Mouse (Mus musculus) heart, adult 2 months (tissue): ENCODE results near the gene Urgcp. TPM values are rescaled to one million over a fixed set of nuclear protein-coding genes. Genes with fewer than 3 reads are reported as not detected.

Experiments
- DNase-seq, 2 experiments: peaks; one replicate each; pipeline ENCODE4 v3.0.0; 2021
- H3K27ac ChIP-seq: fragments of 200-600 bp; 2 replicates; pipeline ENCODE4 v1.8.1; 2022
- H3K27me3 ChIP-seq: fragments of 200-500 bp; 2 replicates; pipeline ENCODE4 v1.6.1; 2012; ENCODE audit warnings: mild to moderate bottlenecking, low read length, inconsistent platforms, mixed read lengths; ENCODE audit not compliant: control insufficient read depth, insufficient read depth
- H3K36me3 ChIP-seq: fragments of 200-500 bp; 2 replicates; pipeline ENCODE4 v1.6.1; 2012; ENCODE audit warnings: low read length, inconsistent platforms; ENCODE audit not compliant: control insufficient read depth, insufficient read depth
- H3K4me1 ChIP-seq: fragments of 200-500 bp; 2 replicates; pipeline ENCODE4 v1.6.1; 2011; ENCODE audit warnings: low read length; ENCODE audit not compliant: control insufficient read depth, insufficient read depth
- H3K4me3 ChIP-seq: fragments of 200-600 bp; 2 replicates; pipeline ENCODE4 v1.8.1; 2022
- H3K79me2 ChIP-seq: fragments of 200-500 bp; replicated peaks from 2 replicates; pipeline ENCODE4 v1.6.1; 2012; ENCODE audit warnings: mild to moderate bottlenecking, inconsistent platforms, low read length, moderate library complexity, mixed read lengths; ENCODE audit not compliant: control insufficient read depth, insufficient read depth
- H3K9ac ChIP-seq: fragments of 200-500 bp; 2 replicates; pipeline ENCODE4 v1.6.1; 2012; ENCODE audit warnings: low read depth, mild to moderate bottlenecking, control low read depth, inconsistent platforms, low read length, mixed read lengths
- CTCF ChIP-seq: fragments of 200-600 bp; IDR thresholded peaks from 2 replicates; pipeline ENCODE4 v1.8.1; 2022; ENCODE audit warnings: antibody characterized with exemption, mild to moderate bottlenecking, moderate library complexity
- EP300 ChIP-seq: fragments of 200-500 bp; IDR thresholded peaks from 2 replicates; pipeline ENCODE4 v1.6.1; 2011; ENCODE audit warnings: low read depth, low read length, control low read depth; ENCODE audit not compliant: insufficient read depth
- POLR2A ChIP-seq: fragments of 200-500 bp; IDR thresholded peaks from 2 replicates; pipeline ENCODE4 v1.6.1; 2011; ENCODE audit warnings: mild to moderate bottlenecking, low read depth, low read length, control low read depth; ENCODE audit not compliant: insufficient read depth
- WGBS: fragments of 180-500 bp; shearing (Covaris S2); methylation state at CpG from one replicate; pipeline ENCODE4 v1.1.7; 2018; 5-methylcytosine and 5-hydroxymethylcytosine counted together
- intact Hi-C: fragments of 180-260 bp; cut with DNase I; formaldehyde crosslinking; loops from one replicate; pipeline ENCODE4 v1.15.1; 2025
- polyA plus RNA-seq: library from polyadenylated mRNA; depleted of rRNA; stranded (reverse); fragments of >200 nt; gene quantifications from 2 replicates; pipeline ENCODE4 v1.2.3, GENCODE M21; 2012
- total RNA-seq, 2 experiments: library from RNA; stranded (reverse); gene quantifications; 2 replicates each; pipeline ENCODE4 v1.2.3; 2021

Gene Urgcp
- total and polyA plus RNA-seq, 3 experiments = 26.1 to 69.8 (median 58.5) TPM

DNA sequence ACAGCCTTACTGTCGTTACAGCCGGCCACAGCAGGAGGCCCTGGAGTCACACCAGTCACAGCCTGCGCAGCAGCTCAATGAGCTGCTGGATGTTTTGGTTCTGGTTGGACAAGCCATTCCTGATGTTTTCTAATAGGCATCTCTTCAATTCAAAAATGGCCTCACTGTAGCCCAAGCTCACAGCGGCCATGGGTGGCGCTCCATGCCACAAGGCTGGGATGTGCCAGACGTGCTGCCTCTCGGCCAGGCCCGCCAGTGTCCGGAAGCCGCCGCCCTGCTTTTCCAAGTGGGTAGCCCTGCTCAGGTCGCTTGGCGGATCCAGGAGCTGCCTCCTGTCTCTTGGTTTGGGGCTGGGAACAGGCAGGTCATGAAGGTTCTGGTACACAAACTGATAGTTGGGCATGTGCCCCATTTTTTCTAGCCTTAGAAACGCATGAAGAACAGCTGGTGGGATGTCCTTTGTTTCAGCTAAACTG is 46.5 kb downstream of the Urgcp start, which contains the start of gene Mrps24:
Gene Mrps24 (minus strand): TSS at position 51 of the 476 bp plus-strand sequence.
- H3K4me1 ChIP-seq = 0 out of 2 replicates have a peak, but pooled peaks cover 3% of the 10 kb centered on the region
- no peak within 1 kb of the TSS for H3K4me3 ChIP-seq
- H3K36me3 ChIP-seq = no peaks in the 10 kb centered on the region
- H3K79me2 ChIP-seq = no peaks in the 10 kb centered on the region
- TF ChIP-seq POLR2A (no peak), EP300 (no peak), CTCF (no peak)
- no peak for DNase-seq
- intact Hi-C loops = no loop called here
- H3K9ac ChIP-seq = no peak within 1 kb of the TSS
- WGBS = 84% methylated on average over 14 of the region's 14 CpGs
- H3K27ac ChIP-seq = peak within 1 kb of the TSS; percentile 37; the same call in 1 of the 2 replicates
- no peaks in the 10 kb centered on the region for H3K27me3 ChIP-seq

DNA sequence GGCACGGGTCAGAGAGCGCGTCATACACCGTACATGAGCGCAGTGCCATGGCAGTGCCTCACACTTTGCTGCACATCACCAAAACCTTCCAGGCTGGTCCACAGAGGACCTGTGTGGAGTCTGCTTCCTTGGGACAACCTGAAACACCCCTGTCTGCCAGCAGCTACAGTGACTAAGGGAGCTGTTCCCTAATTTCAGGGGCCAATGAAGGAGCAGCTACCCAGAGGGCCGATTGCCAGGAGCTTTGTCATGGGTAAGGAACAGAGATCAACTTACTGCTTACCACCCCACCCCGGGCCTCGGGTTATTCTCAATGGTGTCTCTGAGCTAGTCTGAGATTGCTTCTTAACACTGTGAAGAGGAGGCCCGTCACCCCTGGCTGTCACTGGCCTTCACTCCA is 47.0 kb downstream of the Urgcp start:
- intact Hi-C loops = no loop called here
- H3K36me3 ChIP-seq = no peaks in the 10 kb centered on the region
- DNase-seq = no peak

DNA sequence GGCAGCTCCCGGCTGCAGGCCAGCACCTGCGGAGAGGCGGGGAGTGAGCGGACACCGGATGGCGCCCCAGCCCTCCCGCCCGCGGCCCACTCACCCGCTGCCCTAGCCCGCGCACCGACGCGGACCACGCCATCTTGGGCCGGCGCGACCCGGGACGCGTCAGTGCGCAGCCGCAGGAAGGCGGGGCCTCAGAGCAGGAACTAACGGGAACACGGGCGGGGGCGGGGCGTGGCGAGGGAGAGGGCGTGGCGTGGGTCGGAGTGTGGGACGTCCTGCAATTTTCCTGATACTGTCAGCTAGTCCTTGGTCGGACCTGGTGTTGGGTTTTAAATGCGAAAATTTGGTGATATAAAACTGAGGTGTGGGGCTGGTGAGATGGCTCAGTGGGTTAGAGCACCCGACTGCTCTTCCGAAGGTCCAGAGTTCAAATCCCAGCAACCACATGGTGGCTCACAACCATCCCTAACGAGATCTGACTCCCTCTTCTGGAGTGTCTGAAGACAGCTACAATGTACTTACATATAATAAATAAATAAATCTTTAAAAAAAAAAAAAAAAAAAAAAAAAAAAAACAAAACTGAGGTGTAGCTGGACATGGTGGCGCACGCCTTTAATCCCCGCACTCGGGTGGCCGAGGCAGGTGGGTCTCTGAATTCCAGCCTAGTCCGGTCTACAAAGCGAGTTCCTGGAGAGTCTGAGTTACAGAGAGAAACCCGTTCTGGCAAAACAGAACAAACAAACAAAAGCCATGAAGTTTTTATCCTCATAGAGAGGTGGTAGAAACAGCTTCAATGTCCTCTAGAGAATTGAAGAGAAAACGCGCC is 54.4 kb downstream of the Urgcp start:
- Histone ChIP-seq H3K27ac (peak overlapping the region; percentile 88), H3K79me2 (0 out of 2 replicates have a peak, but pooled peaks cover 2% of the 10 kb centered on the region), H3K9ac (peak overlapping the region; percentile 86), H3K27me3 (no peaks in the 10 kb centered on the region), H3K4me3 (peak overlapping the region; percentile 100), H3K36me3 (no peaks in the 10 kb centered on the region), H3K4me1 (peaks cover 5% of the 10 kb centered on the region)
- intact Hi-C loops = loop anchor here (2.0 to 10.0 kb wide), 6 partner anchors 33 to 557 kb away; partner anchors contain the start of genes Dbnl, Ddx56, Pold2 and Urgcp
- 17% methylated on average over 49 of the region's 50 CpGs for WGBS
- DNase-seq = peak; percentile 93 to 94
- TF ChIP-seq POLR2A = peak; percentile 79
- TF ChIP-seq EP300 = no peak

More for the DNA sequence above, 47.0 kb downstream of the Urgcp start:
- Histone ChIP-seq H3K27me3 (no peaks in the 10 kb centered on the region), H3K27ac (no peak overlapping the region), H3K4me3 (no peak overlapping the region), H3K4me1 (0 out of 2 replicates have a peak, but pooled peaks cover 3% of the 10 kb centered on the region), H3K9ac (no peak overlapping the region), H3K79me2 (no peaks in the 10 kb centered on the region)
- 90% methylated on average over 9 of the region's 9 CpGs for WGBS
- TF ChIP-seq EP300 = no peak

DNA sequence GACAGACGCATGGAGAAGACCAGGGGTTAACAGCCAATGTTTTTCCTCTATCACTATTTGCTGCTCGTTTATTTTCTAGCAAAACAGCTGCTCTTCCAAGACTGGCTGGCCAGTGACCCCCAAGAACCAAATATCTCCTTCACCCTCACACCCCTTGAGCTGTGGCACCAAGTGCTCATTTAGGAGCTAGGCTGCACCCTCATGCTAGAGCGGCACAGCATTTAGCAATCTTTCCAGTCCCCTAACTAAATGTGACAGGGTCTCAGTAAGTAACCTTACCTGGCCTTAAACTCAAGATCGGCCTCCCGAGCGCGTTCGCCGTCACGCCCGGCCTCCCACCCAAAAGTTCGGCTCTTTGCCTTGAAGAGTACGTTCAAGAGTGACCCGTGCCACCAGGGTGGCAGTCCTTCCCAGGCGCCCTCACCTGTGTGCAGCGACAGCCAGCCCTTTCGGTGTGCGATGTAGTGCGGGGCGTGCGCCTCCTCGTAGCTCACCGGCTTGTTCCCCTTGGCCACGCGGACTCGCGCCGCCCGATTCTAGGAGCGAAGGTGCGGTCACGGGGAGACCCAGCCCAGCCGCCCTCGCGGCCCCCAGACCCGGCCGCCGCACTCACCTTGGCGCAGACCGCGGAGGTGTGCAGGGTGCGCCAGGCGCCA is 55.2 kb downstream of the Urgcp start:
- no peak for TF ChIP-seq EP300
- TF ChIP-seq CTCF = no peak
- no peak for TF ChIP-seq POLR2A
- H3K27me3 ChIP-seq = no peaks in the 10 kb centered on the region
- intact Hi-C loops = loop anchor here (2.0 to 10.0 kb wide), 6 partner anchors 34 to 558 kb away; partner anchors contain the start of genes Dbnl, Ddx56, Pold2 and Urgcp

DNA sequence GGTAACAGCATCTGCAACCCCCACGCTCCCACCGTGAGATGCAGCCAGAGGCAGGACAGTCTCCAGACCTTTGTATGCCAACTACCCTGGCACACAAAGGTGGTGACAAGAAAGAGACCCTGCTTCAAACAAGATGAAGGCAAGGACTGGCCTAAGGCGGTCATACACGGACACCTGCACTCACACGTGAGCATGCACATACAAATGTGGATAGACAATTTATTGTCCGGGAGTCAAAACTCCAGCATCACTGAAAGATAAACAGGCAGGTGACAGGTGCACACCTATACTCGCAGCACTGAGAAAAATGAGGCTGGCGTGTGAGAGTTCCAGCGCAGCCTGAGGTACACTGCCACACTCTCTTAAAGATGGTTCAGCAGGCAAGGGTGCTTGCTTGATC is 56.2 kb downstream of the Urgcp start:
- 0 out of 2 replicates have a peak, but pooled peaks cover 2% of the 10 kb centered on the region for H3K79me2 ChIP-seq
- intact Hi-C loops = loop anchor here (2.0 to 10.0 kb wide), 6 partner anchors 35 to 559 kb away; partner anchors contain the start of genes Dbnl, Ddx56, Pold2 and Urgcp
- H3K9ac ChIP-seq = no peak overlapping the region

More for the DNA sequence above, 55.2 kb downstream of the Urgcp start:
- WGBS = under 1% methylated on average over 43 of the region's 43 CpGs
- H3K4me3 ChIP-seq = peak overlapping the region; percentile 100
- H3K27ac ChIP-seq = peak overlapping the region; percentile 88
- H3K4me1 ChIP-seq = peaks cover 5% of the 10 kb centered on the region
- H3K9ac ChIP-seq = peak overlapping the region; percentile 86
- 0 out of 2 replicates have a peak, but pooled peaks cover 2% of the 10 kb centered on the region for H3K79me2 ChIP-seq
- DNase-seq = no peak
- no peaks in the 10 kb centered on the region for H3K36me3 ChIP-seq

More for the DNA sequence above, 56.2 kb downstream of the Urgcp start:
- DNase-seq = no peak
- H3K4me1 ChIP-seq = peaks cover 5% of the 10 kb centered on the region
- H3K4me3 ChIP-seq = no peak overlapping the region
- 92% methylated on average over 9 of the region's 9 CpGs for WGBS
- no peaks in the 10 kb centered on the region for H3K27me3 ChIP-seq
- no peaks in the 10 kb centered on the region for H3K36me3 ChIP-seq
- TF ChIP-seq POLR2A (no peak), EP300 (no peak), CTCF (no peak)
- no peak overlapping the region for H3K27ac ChIP-seq
